Comparison of ENCODE assay signal across 8 mouse cellular contexts in the genomic region with DNA sequence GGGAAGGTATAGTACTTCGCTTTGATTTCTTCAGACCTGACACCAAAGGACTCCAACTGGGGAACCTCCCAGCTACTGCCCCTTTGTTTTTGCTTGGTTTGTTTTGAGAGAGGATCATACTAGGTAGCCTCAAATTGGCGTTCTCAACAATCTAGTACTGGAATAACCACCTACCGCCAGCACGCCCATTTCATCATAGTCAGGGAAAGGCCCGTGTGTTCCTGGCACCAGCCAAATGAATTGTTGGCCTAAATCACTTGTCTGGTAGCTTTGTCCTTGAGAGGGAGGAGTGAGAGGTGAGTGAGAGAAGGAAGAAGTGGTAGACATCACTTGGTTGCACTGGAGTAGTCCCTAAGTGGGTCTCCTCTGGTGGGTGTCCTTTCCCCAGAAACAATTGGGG. TPM values are rescaled to one million over a fixed set of nuclear protein-coding genes. Genes with fewer than 3 reads are reported as not detected.
DNase-seq lines count a peak whose midpoint lies in the region; ATAC-seq lines count a peak whose summit lies in the region.

No protein-coding gene starts in this region.

- intact Hi-C loops in left cerebral cortex, postnatal 14 days (cut with DNase I) = loop anchor here (10.0 kb wide), 1 partner anchor 309 kb away; no protein-coding TSS in a partner anchor

- H3K27me3 ChIP-seq in heart, embryonic 12.5 days (replicated peaks) = no peaks in the 10 kb centered on the region; the same call in 1 of the 2 replicates
- peaks cover 2% of the 10 kb centered on the region; the same call in 1 of the 2 replicates for H3K27me3 ChIP-seq in hindbrain, embryonic 12.5 days
- no peaks in the 10 kb centered on the region for H3K27me3 ChIP-seq in midbrain, embryonic 11.5 days (ENCODE audit: control insufficient read depth, insufficient read depth, low read length)

- peak overlapping the region; percentile 70 for H3K4me2 ChIP-seq in heart, embryonic 12.5 days
- H3K4me2 ChIP-seq in hindbrain, embryonic 12.5 days (replicated peaks) = peak overlapping the region; percentile 61
- H3K4me2 ChIP-seq in midbrain, embryonic 11.5 days = peak overlapping the region; percentile 37

- 23% methylated on average over 5 of the region's 5 CpGs for WGBS in heart, embryonic 12.5 days
- WGBS in hindbrain, embryonic 12.5 days = 31% methylated on average over 5 of the region's 5 CpGs
- WGBS in midbrain, embryonic 11.5 days = 15% methylated on average over 5 of the region's 5 CpGs

- ATAC-seq in heart, embryonic 12.5 days (ENCODE audit: insufficient number of reproducible peaks, low FRiP score) = no peak
- ATAC-seq in hindbrain, embryonic 12.5 days (ENCODE audit: low FRiP score) = 0 out of 2 replicates have a peak, but pooled peaks have one; percentile 5
- ATAC-seq in midbrain, embryonic 11.5 days (ENCODE audit: low FRiP score) = no peak
- no peak for ATAC-seq in monocyte, adult 5-6 weeks (replicated peaks; ENCODE audit: insufficient number of reproducible peaks, low FRiP score, low TSS enrichment, poor library complexity, severe bottlenecking)

- DNase-seq in heart, adult 11 months = no peak
- peak; percentile 27 for DNase-seq in cerebellum, adult 9-10 months
- DNase-seq in midbrain, embryonic 11.5 days (ENCODE audit: low spot score, missing footprints) = peak; percentile 83
- no peak for DNase-seq in left cerebral cortex, postnatal 14 days (ENCODE audit: low spot score in 2 of 2)
- no peak for DNase-seq in ovary, adult 18-20 months (ENCODE audit: low spot score)

- H3K9ac ChIP-seq in heart, embryonic 12.5 days = no peak overlapping the region
- H3K9ac ChIP-seq in hindbrain, embryonic 12.5 days = no peak overlapping the region
- H3K9ac ChIP-seq in midbrain, embryonic 11.5 days (ENCODE audit: low read length) = no peak overlapping the region

- H3K4me1 ChIP-seq in heart, embryonic 12.5 days (replicated peaks) = no peaks in the 10 kb centered on the region
- no peaks in the 10 kb centered on the region for H3K4me1 ChIP-seq in hindbrain, embryonic 12.5 days
- H3K4me1 ChIP-seq in midbrain, embryonic 11.5 days (ENCODE audit: control insufficient read depth, insufficient read depth, low read length) = no peaks in the 10 kb centered on the region; the same call in 1 of the 2 replicates

- H3K36me3 ChIP-seq in heart, embryonic 12.5 days = no peaks in the 10 kb centered on the region
- no peaks in the 10 kb centered on the region for H3K36me3 ChIP-seq in hindbrain, embryonic 12.5 days
- no peaks in the 10 kb centered on the region for H3K36me3 ChIP-seq in midbrain, embryonic 11.5 days (ENCODE audit: control insufficient read depth, insufficient read depth, low read length)

- peak overlapping the region; percentile 68 for H3K4me3 ChIP-seq in heart, embryonic 12.5 days
- H3K4me3 ChIP-seq in hindbrain, embryonic 12.5 days = peak overlapping the region; percentile 48
- peak overlapping the region; percentile 44 for H3K4me3 ChIP-seq in midbrain, embryonic 11.5 days (ENCODE audit: low read depth, low read length)

- no peak overlapping the region for H3K27ac ChIP-seq in heart, embryonic 12.5 days (ENCODE audit: poor library complexity, severe bottlenecking)
- no peak overlapping the region for H3K27ac ChIP-seq in hindbrain, embryonic 12.5 days
- no peak overlapping the region for H3K27ac ChIP-seq in midbrain, embryonic 11.5 days (ENCODE audit: low read depth, low read length)

- no peaks in the 10 kb centered on the region for H3K9me3 ChIP-seq in heart, embryonic 12.5 days (replicated peaks)
- H3K9me3 ChIP-seq in hindbrain, embryonic 12.5 days (replicated peaks) = no peaks in the 10 kb centered on the region
- H3K9me3 ChIP-seq in midbrain, embryonic 11.5 days (ENCODE audit: control insufficient read depth, low read length) = no peaks in the 10 kb centered on the region

RNA-seq across cellular contexts. Expression of a gene that starts 0.6 kb away (rescaled TPM):
- polyA plus RNA-seq in heart, embryonic 12.5 days (2016; fragmentation: Nextera tagmentation; extraction: Ambion mirVana) = 87.8 and 89.4 TPM in 2 replicates
- polyA plus RNA-seq in hindbrain, embryonic 12.5 days (2016; fragmentation: Nextera tagmentation; extraction: Ambion mirVana) = 64.2 and 69.7 TPM in 2 replicates
- polyA plus RNA-seq in midbrain, embryonic 11.5 days (2014; fragmentation: Nextera tagmentation; extraction: Ambion mirVana) = 81.3 and 93.4 TPM in 2 replicates
- 100 to 1,000 TPM in 1 of 2 experiments, 10 to 100 TPM in 1; 99.5 to 103 TPM for total RNA-seq in left cerebral cortex, postnatal 14 days (2021)
- total RNA-seq in monocyte, adult 5-6 weeks (2017) = 0.75 to 1.3 TPM (median 1.2 TPM) in 3 replicates

Comparison
In these comparisons a context has a peak if more than half of its experiments do, and no peak if none do; other contexts are left out.
1. DNase-seq: peak in cerebellum, adult 9-10 months (single experiment) and midbrain, embryonic 11.5 days (single experiment); none in heart, adult 11 months (single experiment), left cerebral cortex, postnatal 14 days (0 of 2) and ovary, adult 18-20 months (single experiment).
2. Peak in every context shown above with its lines, with median percentiles within 50 percentile points of each other: H3K4me2 ChIP-seq and H3K4me3 ChIP-seq.